Mouse (Mus musculus) gastrocnemius, postnatal 4 days (tissue): ENCODE data around the gene Tcf7l1. TPM values are rescaled to one million over a fixed set of nuclear protein-coding genes. Genes with fewer than 3 reads are reported as not detected.

Experiments used
- DNase-seq, 2 experiments: peaks; one replicate each; pipeline ENCODE4 v3.0.0; 2021 to 2022; ENCODE audit warnings: low spot score in 2 of 2, mixed read lengths in 2 of 2
- total RNA-seq, 2 experiments: library from RNA; stranded (reverse); gene quantifications; 2 replicates each; pipeline ENCODE4 v1.2.3; 2021

Tcf7l1 gene
- total RNA-seq, 2 experiments from 2014 or later: 32.9 to 34.8 TPM

DNA sequence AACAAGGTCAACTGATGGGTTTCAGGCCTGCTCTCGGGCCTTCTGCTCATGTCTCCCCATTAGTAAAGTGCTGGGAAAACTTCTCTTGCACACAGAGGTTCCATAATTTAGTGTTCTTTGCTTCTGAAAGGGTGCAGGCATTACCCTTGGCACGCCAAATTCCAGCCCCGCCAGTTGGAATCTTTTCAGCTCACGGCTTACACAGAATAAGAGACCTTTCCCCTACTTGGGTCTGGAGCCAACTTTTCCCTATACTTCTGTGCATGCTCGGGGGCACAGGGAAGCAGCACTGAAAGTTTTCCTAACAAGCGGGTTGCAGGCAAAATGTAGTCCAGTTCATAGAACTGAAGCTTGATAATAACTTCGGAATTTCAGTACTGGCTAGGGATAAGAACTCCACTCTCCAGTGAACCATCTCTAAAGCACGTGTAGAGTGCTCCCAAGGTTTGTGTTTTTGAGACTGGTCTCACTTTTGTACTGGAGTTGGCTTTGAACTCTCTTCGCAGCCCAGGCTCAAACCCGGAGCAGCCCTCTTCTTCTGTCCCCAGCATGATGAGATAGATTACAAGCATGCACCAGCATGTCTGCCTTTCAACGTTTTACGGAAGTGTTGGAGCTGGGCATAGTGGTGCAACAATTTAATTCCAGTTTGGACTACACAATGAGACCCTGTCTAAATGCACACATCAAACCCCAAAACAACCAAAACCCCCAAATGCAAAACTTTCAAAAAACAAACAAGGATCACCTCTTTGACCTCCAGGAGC is 190.1 kb downstream of the Tcf7l1 start:
- DNase-seq: peak in 1 of 2 experiments; percentile 50

- peak; percentile 85 to 94 for DNase-seq
These were observed 190.9 kb downstream of the Tcf7l1 start, which contains the start of the genes Elmod3 and Retsat for GRCm38 (mm10) chr6:72597956-72598753. TSS of gene Elmod3 (minus strand) at chr6:72598413. TSS of gene Retsat (plus strand) at chr6:72598475.

GRCm38 (mm10) chr6:72597083-72597874 is 191.8 kb downstream of the Tcf7l1 start:
- DNase-seq: no peak

GRCm38 (mm10) chr6:72593914-72594313 is 195.1 kb downstream of the Tcf7l1 start:
- no peak for DNase-seq

- DNase-seq: no peak
These were observed 195.8 kb downstream of the Tcf7l1 start for GRCm38 (mm10) chr6:72593011-72593803.

DNA sequence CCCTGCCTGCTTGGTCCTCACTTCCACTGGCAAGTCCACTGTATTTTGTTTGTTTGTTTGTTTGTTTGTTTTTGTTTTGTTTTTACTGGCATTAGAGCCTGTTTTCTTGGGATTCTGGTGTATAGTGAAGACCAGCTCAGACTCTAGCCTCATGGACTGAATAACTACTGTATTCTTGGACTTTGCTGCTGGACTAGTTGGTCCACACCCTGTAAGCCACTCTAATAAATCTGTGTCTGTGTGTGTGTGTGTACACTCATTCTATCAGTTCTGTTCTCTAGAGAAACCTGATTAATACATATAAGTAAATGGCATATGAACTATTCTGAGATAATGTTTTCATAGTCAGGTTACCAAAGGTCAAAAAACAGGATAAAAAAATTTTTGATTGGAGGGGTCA is 198.9 kb downstream of the Tcf7l1 start:
- DNase-seq: no peak

DNA sequence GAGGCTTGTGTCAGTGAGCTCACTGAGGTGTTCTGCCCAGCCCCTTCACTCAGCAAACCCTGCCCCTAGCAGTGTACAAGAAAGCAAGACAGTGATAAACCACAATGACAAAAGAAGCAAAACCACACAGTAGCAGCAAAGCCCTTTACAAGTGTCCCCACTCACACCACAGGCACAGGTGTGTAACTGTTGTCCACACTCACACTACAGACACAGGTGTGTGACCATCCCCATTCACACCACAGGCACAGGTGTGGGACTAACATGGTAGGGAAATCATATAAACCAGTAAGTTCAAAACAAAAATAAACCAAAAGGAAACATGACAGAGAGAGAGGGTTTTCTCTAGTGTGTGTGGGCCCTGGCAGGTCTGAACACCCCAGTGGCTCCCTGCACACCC is 200.7 kb downstream of the Tcf7l1 start:
- DNase-seq: no peak

- no peak for DNase-seq
These were observed 202.4 kb downstream of the Tcf7l1 start for GRCm38 (mm10) chr6:72586701-72587100.

DNA sequence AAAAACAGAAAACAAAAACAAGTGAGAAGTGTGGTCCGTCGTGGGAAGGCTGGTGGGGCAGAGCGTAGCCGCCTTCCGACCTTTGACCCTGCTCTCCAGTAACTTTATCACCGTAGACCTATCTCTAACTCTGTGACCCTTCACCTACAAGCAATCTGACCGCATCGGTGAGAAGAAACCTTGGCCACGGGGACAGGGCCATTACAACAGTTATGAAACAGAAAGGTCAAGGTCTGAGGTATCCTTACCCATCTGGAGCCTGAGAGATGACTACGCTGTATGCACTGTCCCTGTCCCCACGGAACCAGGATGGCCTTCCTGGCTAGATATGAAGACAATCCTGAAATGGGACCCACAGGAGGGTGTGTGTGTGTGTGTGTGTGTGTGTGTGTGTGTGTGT is 204.9 kb downstream of the Tcf7l1 start:
- DNase-seq: no peak

DNA sequence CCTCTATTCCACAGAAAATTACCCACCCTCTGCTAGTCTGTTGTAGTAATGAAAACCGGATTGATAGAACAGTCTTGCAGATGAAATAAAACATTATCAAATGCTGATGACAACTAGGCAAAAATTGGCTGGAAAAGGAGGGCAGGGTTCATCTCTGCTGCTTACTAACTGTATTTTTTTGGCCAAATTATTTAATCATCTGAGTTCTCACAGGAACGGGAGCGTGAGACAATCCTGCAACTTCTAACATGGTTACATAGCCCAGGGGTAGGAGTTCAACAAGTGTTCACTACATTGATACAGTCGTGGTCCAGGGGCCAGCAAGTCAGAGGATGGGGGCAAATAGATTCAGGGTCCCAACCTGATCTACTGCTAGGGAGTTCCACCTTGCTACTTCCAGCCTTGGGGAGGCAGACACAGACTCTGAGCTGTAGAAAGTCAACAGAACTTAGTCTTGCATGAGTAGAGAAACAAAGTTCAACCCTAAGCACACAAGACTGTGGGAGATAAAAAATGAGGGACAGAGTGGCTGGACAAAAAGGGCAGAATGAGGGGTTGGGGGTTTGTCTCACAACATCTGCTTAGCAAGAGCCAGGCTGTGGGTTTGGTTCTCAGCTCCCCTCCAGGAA is 205.7 kb downstream of the Tcf7l1 start:
- DNase-seq: no peak

DNA sequence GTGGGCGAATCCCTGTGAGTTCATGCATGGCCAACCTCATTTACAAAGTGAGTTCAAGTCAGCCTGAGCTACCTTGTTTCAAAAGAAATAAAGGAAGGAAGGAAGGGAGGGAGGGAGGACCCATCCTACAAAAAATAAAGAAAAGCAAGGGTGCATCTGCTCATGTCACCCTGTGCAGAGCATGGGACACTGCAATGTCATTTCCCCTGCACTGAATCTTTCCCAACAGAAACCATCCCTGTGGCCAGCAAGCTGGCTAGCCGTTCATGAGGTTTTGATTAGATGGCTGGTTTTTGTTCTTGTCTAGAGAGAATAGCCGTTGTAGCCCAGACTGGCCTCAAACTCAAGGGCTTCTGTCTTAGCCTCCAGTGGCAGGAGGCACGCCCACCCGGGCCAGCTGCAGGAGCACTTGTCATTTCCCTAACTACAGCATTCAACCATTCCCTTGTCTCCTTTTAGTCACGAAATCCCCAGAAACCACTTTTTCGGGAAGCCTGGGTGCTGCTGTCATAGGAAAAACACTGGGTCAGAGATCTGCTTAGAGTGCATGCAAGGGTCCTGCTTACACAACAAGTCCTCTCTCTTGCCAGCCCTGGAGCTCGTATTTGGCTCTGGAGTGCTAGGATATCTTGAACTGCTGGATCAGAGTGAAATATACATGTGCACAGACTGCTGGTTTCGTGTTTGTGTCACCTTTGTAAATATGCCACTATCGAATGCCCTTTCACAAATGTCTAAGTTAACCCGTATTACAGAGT is 207.2 kb downstream of the Tcf7l1 start:
- no peak for DNase-seq

Other genes starting within 250 kb of the Tcf7l1 start
- gene Capg, start 244.9 kb downstream of the Tcf7l1 start, total RNA-seq: 10 to 100 TPM; 15.8 to 16.6 TPM
- gene Elmod3, start 190.8 kb downstream of the Tcf7l1 start, total RNA-seq: 1 to 10 TPM; 8.1 to 8.8 TPM
- 10 to 100 TPM; 42.6 to 49.5 TPM for gene Retsat, start 190.8 kb downstream of the Tcf7l1 start, total RNA-seq
- 10 to 100 TPM; 26.5 to 27.9 TPM for gene Tgoln1, start 172.3 kb downstream of the Tcf7l1 start, total RNA-seq
- gene Kcmf1, start 110.7 kb upstream of the Tcf7l1 start, total RNA-seq: 10 to 100 TPM; 74.8 to 81.2 TPM
- gene Tmsb10, start 169.5 kb upstream of the Tcf7l1 start, total RNA-seq: 1,000 to 10,000 TPM; 1,063 to 1,068 TPM